Mouse (Mus musculus) MEL (cell line): ENCODE measurements around the gene Crocc. TPM values are rescaled to one million over a fixed set of nuclear protein-coding genes. Genes with fewer than 3 reads are reported as not detected.
A peak's percentile ranks its signal among the peaks of the same experiment; 100 is the strongest.

Experiments used
- DNase-seq: peaks from one replicate; pipeline ENCODE4 v3.0.0; 2011; ENCODE audit warnings: low read depth, low spot score
- H3K27ac ChIP-seq: 2 replicates; pipeline ENCODE4 v1.5.1; 2012; ENCODE audit warnings: low read depth, mild to moderate bottlenecking, control low read depth, low read length, moderate library complexity; ENCODE audit not compliant: control insufficient read depth
- H3K27me3 ChIP-seq, 2 experiments: fragments of 150-350 bp in 1 of 2; sonication (generic) in 1 of 2; 2 replicates each; pipeline ENCODE4 v1.6.1; 2012; ENCODE audit warnings: low read length in 2 of 2, mild to moderate bottlenecking in 2 of 2, improper control_type of control experiment in 1 of 2, moderate library complexity in 1 of 2; ENCODE audit not compliant: insufficient read depth in 2 of 2, control insufficient read depth in 1 of 2
- H3K36me3 ChIP-seq, 2 experiments: 2 replicates each; pipeline ENCODE4 v1.6.1; 2012 to 2014; ENCODE audit warnings: low read length in 2 of 2, improper control_type of control experiment in 1 of 2, inconsistent platforms in 1 of 2, mild to moderate bottlenecking in 1 of 2; ENCODE audit not compliant: insufficient read depth in 2 of 2, control insufficient read depth in 1 of 2
- H3K4me1 ChIP-seq, 2 experiments: fragments of 150-350 bp in 1 of 2; sonication (generic) in 1 of 2; 2 replicates each; pipeline ENCODE4 v1.6.1; 2012; ENCODE audit warnings: low read length in 2 of 2, improper control_type of control experiment in 1 of 2, mild to moderate bottlenecking in 1 of 2; ENCODE audit not compliant: insufficient read depth in 2 of 2, control insufficient read depth in 1 of 2
- H3K4me3 ChIP-seq, 2 experiments: fragments of 150-350 bp in 1 of 2; sonication (generic) in 1 of 2; 2 replicates each; pipeline ENCODE4 v1.5.1; 2012; ENCODE audit warnings: low read depth in 2 of 2, low read length in 2 of 2, mild to moderate bottlenecking in 2 of 2, moderate library complexity in 2 of 2, control low read depth in 1 of 2, improper control_type of control experiment in 1 of 2; ENCODE audit not compliant: control insufficient read depth in 1 of 2, insufficient read depth in 1 of 2
- H3K79me2 ChIP-seq: 2 replicates; pipeline ENCODE4 v1.6.1; 2012; ENCODE audit warnings: mild to moderate bottlenecking, low read length, moderate library complexity; ENCODE audit not compliant: control insufficient read depth, poor library complexity, insufficient read depth
- H3K9ac ChIP-seq: 2 replicates; pipeline ENCODE4 v1.6.1; 2012; ENCODE audit warnings: low read depth, mild to moderate bottlenecking, control low read depth, low read length, moderate library complexity; ENCODE audit not compliant: control insufficient read depth, poor library complexity, severe bottlenecking
- H3K9me3 ChIP-seq: fragments of 150-350 bp; sonication (generic); replicated peaks from 2 replicates; pipeline ENCODE4 v1.6.1; 2012; ENCODE audit warnings: mild to moderate bottlenecking, low read length, improper control_type of control experiment, moderate library complexity; ENCODE audit not compliant: insufficient read depth
- BHLHE40 ChIP-seq: IDR thresholded peaks from 2 replicates; pipeline ENCODE4 v1.6.1; 2012; ENCODE audit warnings: low read depth, mild to moderate bottlenecking, inconsistent platforms, low read length, improper control_type of control experiment, borderline replicate concordance
- CTCF ChIP-seq, 3 experiments: IDR thresholded peaks in 2 of 3; conservative IDR thresholded peaks in 1 of 3; 2 replicates each; pipeline ENCODE4 v1.5.1; 2011 to 2012; ENCODE audit warnings: low read length in 3 of 3, low read depth in 2 of 3, mild to moderate bottlenecking in 2 of 3, improper control_type of control experiment in 1 of 3, inconsistent platforms in 1 of 3, mixed read lengths in 1 of 3, moderate library complexity in 1 of 3; ENCODE audit not compliant: control insufficient read depth in 1 of 3, insufficient read depth in 1 of 3, poor library complexity in 1 of 3, severe bottlenecking in 1 of 3
- EP300 ChIP-seq, 2 experiments: IDR thresholded peaks; 2 replicates each; pipeline ENCODE4 v1.6.1; 2011; ENCODE audit warnings: improper control_type of control experiment in 2 of 2, low read length in 2 of 2, low read depth in 1 of 2, mild to moderate bottlenecking in 1 of 2
- ETS1 ChIP-seq: IDR thresholded peaks from 2 replicates; pipeline ENCODE4 v1.6.1; 2012; ENCODE audit warnings: low read depth, mild to moderate bottlenecking, inconsistent platforms, low read length, improper control_type of control experiment, moderate library complexity
- GATA1 ChIP-seq: IDR thresholded peaks from 2 replicates; pipeline ENCODE4 v1.6.1; 2011; ENCODE audit warnings: low read depth, low read length, improper control_type of control experiment
- MAFK ChIP-seq: IDR thresholded peaks from 2 replicates; pipeline ENCODE4 v1.6.1; 2011; ENCODE audit warnings: low read depth, mild to moderate bottlenecking, low read length, improper control_type of control experiment, borderline replicate concordance
- MAX ChIP-seq: IDR thresholded peaks from 2 replicates; pipeline ENCODE4 v1.6.1; 2011; ENCODE audit warnings: low read length, improper control_type of control experiment
- MXI1 ChIP-seq: IDR thresholded peaks from 2 replicates; pipeline ENCODE4 v1.6.1; 2011; ENCODE audit warnings: mild to moderate bottlenecking, low read depth, low read length, improper control_type of control experiment
- MYB ChIP-seq: IDR thresholded peaks from 2 replicates; pipeline ENCODE4 v1.6.1; 2011; ENCODE audit warnings: mild to moderate bottlenecking, low read depth, low read length, improper control_type of control experiment
- NRF1 ChIP-seq: IDR thresholded peaks from 2 replicates; pipeline ENCODE4 v1.6.1; 2014; ENCODE audit warnings: low read depth, mild to moderate bottlenecking, inconsistent platforms, low read length, improper control_type of control experiment, moderate library complexity; ENCODE audit not compliant: poor library complexity, insufficient read depth, severe bottlenecking
- POLR2AphosphoS5 ChIP-seq: IDR thresholded peaks from 2 replicates; pipeline ENCODE4 v1.6.1; 2012; ENCODE audit warnings: low read depth, borderline replicate concordance, mild to moderate bottlenecking, inconsistent platforms, low read length, moderate library complexity, mixed read lengths
- SIN3A ChIP-seq: IDR thresholded peaks from 2 replicates; pipeline ENCODE4 v1.6.1; 2012; ENCODE audit warnings: low read length, improper control_type of control experiment, inconsistent platforms
- SMC3 ChIP-seq: IDR thresholded peaks from 2 replicates; pipeline ENCODE4 v1.6.1; 2011; ENCODE audit warnings: low read depth, low read length, improper control_type of control experiment
- TAL1 ChIP-seq: IDR thresholded peaks from 2 replicates; pipeline ENCODE4 v1.6.1; 2012; ENCODE audit warnings: mild to moderate bottlenecking, inconsistent platforms, low read length, moderate library complexity, mixed read lengths
- UBTF ChIP-seq: IDR thresholded peaks from 2 replicates; pipeline ENCODE4 v1.6.1; 2012; ENCODE audit warnings: low read depth, mild to moderate bottlenecking, inconsistent platforms, low read length, improper control_type of control experiment, moderate library complexity, borderline replicate concordance; ENCODE audit not compliant: insufficient read depth
- USF1 ChIP-seq: IDR thresholded peaks from 2 replicates; pipeline ENCODE4 v1.6.1; 2014; ENCODE audit warnings: low read depth, mild to moderate bottlenecking, inconsistent platforms, low read length, improper control_type of control experiment, moderate library complexity
- ZC3H11A ChIP-seq: IDR thresholded peaks from 2 replicates; pipeline ENCODE4 v1.6.1; 2012; ENCODE audit warnings: low read depth, mild to moderate bottlenecking, inconsistent platforms, low read length, improper control_type of control experiment
- ZMIZ1 ChIP-seq: IDR thresholded peaks from 2 replicates; pipeline ENCODE4 v1.6.1; 2012; ENCODE audit warnings: low read depth, mild to moderate bottlenecking, inconsistent platforms, low read length, improper control_type of control experiment, moderate library complexity
- polyA plus RNA-seq, 2 experiments: library from polyadenylated mRNA; stranded (reverse) in 1 of 2; unstranded in 1 of 2; fragments of >175 nt in 1 of 2; fragments of >200 nt in 1 of 2; gene quantifications; 2 replicates each; pipeline versions ENCODE4 v1.2.1 to v1.2.4; 2012; ENCODE audit warnings: low replicate concordance in 2 of 2, low read depth in 1 of 2; ENCODE audit not compliant: insufficient read length in 2 of 2, insufficient read depth in 1 of 2, missing spikeins in 1 of 2
- total RNA-seq: library from RNA; depleted of rRNA; stranded (reverse); fragments of 300-350 nt; gene quantifications from 2 replicates; pipeline ENCODE4 v1.2.3, GENCODE M21; 2012

Gene Crocc
- total and polyA plus RNA-seq, 3 experiments: 0.77 to 3.6 TPM; not detected in 1

GRCm38 (mm10) chr4:140977886-140978692 lies 82.3 kb downstream of the Crocc start:
- no peak overlapping the region for H3K4me3 ChIP-seq
- H3K4me1 ChIP-seq: peaks cover 3 to 18% of the 10 kb centered on the region in 2 experiments
- H3K27ac ChIP-seq: peak overlapping the region; percentile 69
- peaks cover 2 to 13% of the 10 kb centered on the region in 2 experiments; a peak in 3 of 4 replicates for H3K36me3 ChIP-seq
- no peaks in the 10 kb centered on the region for H3K27me3 ChIP-seq
- DNase-seq: peak; percentile 79
- TF ChIP-seq ETS1 (peak; percentile 54; the same call in 1 of the 2 replicates), GATA1 (peak; percentile 54; the same call in 1 of the 2 replicates), BHLHE40 (no peak), UBTF (no peak), EP300 (IDR thresholded peaks at IDR 0.05; ENCODE audit: low read depth in 1 of 2, low read length in 2 of 2) (peak; percentile 29 to 33; a peak in 2 of 4 replicates), SIN3A (peak; percentile 73)
- H3K9me3 ChIP-seq: no peaks in the 10 kb centered on the region
- peak overlapping the region; percentile 35 for H3K9ac ChIP-seq
- no peaks in the 10 kb centered on the region for H3K79me2 ChIP-seq

- no peaks in the 10 kb centered on the region for H3K9me3 ChIP-seq
- no peak for DNase-seq
- no peak overlapping the region for H3K9ac ChIP-seq
- peaks cover 2 to 9% of the 10 kb centered on the region in 2 experiments; a peak in 3 of 4 replicates for H3K36me3 ChIP-seq
- peaks cover 0 to 13% of the 10 kb centered on the region in 2 experiments; a peak in 3 of 4 replicates for H3K4me1 ChIP-seq
- no peaks in the 10 kb centered on the region for H3K27me3 ChIP-seq
- no peak for TF ChIP-seq CTCF (IDR thresholded peaks at IDR 0.05 in 2 of 3, conservative IDR thresholded peaks at IDR 0.05 in 1 of 3; ENCODE audit: control insufficient read depth in 1 of 3, insufficient read depth in 1 of 3, low read depth in 2 of 3, low read length in 3 of 3, poor library complexity in 1 of 3, severe bottlenecking in 1 of 3)
- TF ChIP-seq POLR2AphosphoS5: no peak
- TF ChIP-seq MAX: no peak
- no peak for TF ChIP-seq ZC3H11A
- no peak for TF ChIP-seq MAFK
- no peak for TF ChIP-seq EP300 (IDR thresholded peaks at IDR 0.05; ENCODE audit: low read depth in 1 of 2, low read length in 2 of 2)
- TF ChIP-seq MYB: no peak
- TF ChIP-seq NRF1: no peak
- TF ChIP-seq UBTF: no peak
- no peak for TF ChIP-seq ETS1
- TF ChIP-seq MXI1: no peak
- TF ChIP-seq USF1: no peak
- TF ChIP-seq ZMIZ1: no peak
- TF ChIP-seq TAL1: no peak
- TF ChIP-seq SMC3: no peak
- H3K27ac ChIP-seq: no peak overlapping the region
- no peaks in the 10 kb centered on the region for H3K79me2 ChIP-seq
- no peak overlapping the region for H3K4me3 ChIP-seq
Observed at GRCm38 (mm10) chr4:140977278-140977677, 83.1 kb downstream of the Crocc start.
